Mouse (Mus musculus): ENCODE results near the gene Gfer.

DNA sequence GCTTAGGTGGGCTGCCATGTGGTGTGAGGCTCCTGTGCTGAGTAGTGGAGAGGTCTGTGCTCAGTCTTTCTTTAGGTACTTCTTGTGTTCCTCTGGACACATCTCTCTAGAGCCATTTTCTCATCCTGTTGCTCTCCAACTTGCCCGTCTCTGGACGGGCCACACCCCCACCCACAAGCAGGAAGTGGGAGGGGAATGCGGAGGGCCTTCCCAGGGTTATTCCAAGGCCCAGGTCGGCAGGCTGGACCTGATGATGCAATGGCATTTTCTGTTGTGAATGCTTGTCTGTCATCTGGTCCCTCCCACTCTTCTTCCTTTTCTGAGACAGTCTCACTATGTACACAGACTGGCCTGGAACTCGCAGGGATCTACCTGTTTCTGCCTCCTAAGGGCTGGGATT is 23.8 kb downstream of the Gfer start:
- TF ChIP-seq CTCF (IDR thresholded peaks at IDR 0.05; ENCODE audit: borderline replicate concordance, insufficient read depth, low read depth, low read length) (no peak), POLR2A (IDR thresholded peaks at IDR 0.05; ENCODE audit: borderline replicate concordance, insufficient read depth, low read length) (no peak)

Measured in cerebellum, adult 2 months (tissue).